Mouse (Mus musculus) CH12.LX (cell line): ENCODE measurements around the gene Foxp1.

Experiments used
- CHD2 ChIP-seq: IDR thresholded peaks from 2 replicates; pipeline ENCODE4 v1.6.1; 2011; ENCODE audit warnings: low read length, improper control_type of control experiment
- CTCF ChIP-seq, 2 experiments: IDR thresholded peaks in 1 of 2; conservative IDR thresholded peaks in 1 of 2; 2 replicates each; pipeline ENCODE4 v1.5.1; 2011 to 2012; ENCODE audit warnings: low read depth in 2 of 2, low read length in 2 of 2, improper control_type of control experiment in 1 of 2, inconsistent platforms in 1 of 2, mild to moderate bottlenecking in 1 of 2, moderate library complexity in 1 of 2
- ELF1 ChIP-seq: IDR thresholded peaks from 2 replicates; pipeline ENCODE4 v1.6.1; 2014; ENCODE audit warnings: low read depth, mild to moderate bottlenecking, inconsistent platforms, low read length, improper control_type of control experiment
- EP300 ChIP-seq: IDR thresholded peaks from 2 replicates; pipeline ENCODE4 v1.6.1; 2011; ENCODE audit warnings: low read length, improper control_type of control experiment
- HCFC1 ChIP-seq: IDR thresholded peaks from 2 replicates; pipeline ENCODE4 v1.6.1; 2012; ENCODE audit warnings: low read depth, mild to moderate bottlenecking, inconsistent platforms, low read length, improper control_type of control experiment
- JUN ChIP-seq: IDR thresholded peaks from 2 replicates; pipeline ENCODE4 v1.6.1; 2011; ENCODE audit warnings: low read depth, mild to moderate bottlenecking, low read length, improper control_type of control experiment, moderate library complexity; ENCODE audit not compliant: insufficient read depth
- KAT2A ChIP-seq: IDR thresholded peaks from 2 replicates; pipeline ENCODE4 v1.6.1; 2012; ENCODE audit warnings: low read length, improper control_type of control experiment, inconsistent platforms; ENCODE audit not compliant: insufficient replicate concordance
- MAFK ChIP-seq: IDR thresholded peaks from 2 replicates; pipeline ENCODE4 v1.6.1; 2011; ENCODE audit warnings: low read length, improper control_type of control experiment; ENCODE audit not compliant: insufficient replicate concordance
- MAX ChIP-seq: IDR thresholded peaks from 2 replicates; pipeline ENCODE4 v1.6.1; 2011; ENCODE audit warnings: low read length, improper control_type of control experiment
- MAZ ChIP-seq: IDR thresholded peaks from 2 replicates; pipeline ENCODE4 v1.6.1; 2012; ENCODE audit warnings: low read depth, mild to moderate bottlenecking, inconsistent platforms, low read length, improper control_type of control experiment, moderate library complexity
- MYC ChIP-seq: IDR thresholded peaks from 2 replicates; pipeline ENCODE4 v1.6.1; 2011; ENCODE audit warnings: low read depth, mild to moderate bottlenecking, improper control_type of control experiment, low read length
- POLR2A ChIP-seq: IDR thresholded peaks from 2 replicates; pipeline ENCODE4 v1.6.1; 2011; ENCODE audit warnings: low read depth, mild to moderate bottlenecking, improper control_type of control experiment, low read length
- POLR2AphosphoS2 ChIP-seq: IDR thresholded peaks from 2 replicates; pipeline ENCODE4 v1.6.1; 2011; ENCODE audit warnings: low read depth, low read length, improper control_type of control experiment
- RCOR1 ChIP-seq: conservative IDR thresholded peaks from 2 replicates; pipeline ENCODE4 v1.6.1; 2012; ENCODE audit warnings: low read depth, mild to moderate bottlenecking, inconsistent platforms, low read length, improper control_type of control experiment

DNA sequence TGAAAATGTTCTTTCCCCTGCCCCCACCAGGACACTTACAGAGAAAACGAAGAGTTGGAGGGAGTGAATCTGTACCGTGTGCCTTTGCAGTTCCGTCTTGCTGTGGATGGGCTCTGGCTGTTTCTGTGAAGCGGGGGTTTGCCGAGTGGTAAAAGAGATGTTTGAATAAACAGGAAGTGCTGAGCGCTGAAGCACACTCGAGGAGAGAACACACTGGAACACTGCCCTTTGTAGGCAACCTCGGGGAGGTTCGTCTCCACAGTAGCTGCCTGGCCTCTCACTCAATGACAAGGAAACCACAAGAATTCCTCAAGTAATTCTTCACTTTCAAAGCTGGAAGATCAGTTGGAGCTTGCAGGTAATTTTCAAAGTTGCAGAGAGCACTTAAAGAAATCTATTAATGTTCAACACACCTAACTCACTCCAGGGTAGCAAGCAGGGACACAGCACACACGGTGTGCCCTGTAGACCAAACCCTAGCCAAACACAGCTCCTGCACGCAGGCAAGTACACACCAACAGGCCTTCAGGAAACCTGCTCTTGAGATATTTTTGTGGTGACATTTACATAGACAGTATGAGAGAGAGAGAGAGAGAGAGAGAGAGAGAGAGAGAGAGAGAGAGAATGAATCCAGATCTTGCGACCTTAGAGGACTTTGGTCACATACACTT, 426.3 kb downstream of the Foxp1 start:
- TF ChIP-seq KAT2A (no peak), MAFK (no peak), MYC (peak; percentile 13; the same call in 1 of the 2 replicates), CTCF (conservative IDR thresholded peaks at IDR 0.05 in 1 of 2, IDR thresholded peaks at IDR 0.05 in 1 of 2; ENCODE audit: low read depth in 2 of 2, low read length in 2 of 2) (no peak), RCOR1 (no peak), MAX (no peak), ELF1 (peak; percentile 89), POLR2AphosphoS2 (no peak), JUN (no peak), EP300 (no peak), MAZ (no peak), HCFC1 (no peak; the same call in 1 of the 2 replicates), POLR2A (no peak; the same call in 1 of the 2 replicates), CHD2 (no peak)
